Mouse (Mus musculus): ENCODE measurements around the gene Mrpl14.

- TF ChIP-seq CTCF (IDR thresholded peaks at IDR 0.05; ENCODE audit: low read depth, low read length) (no peak), GATA1 (IDR thresholded peaks at IDR 0.05; ENCODE audit: borderline replicate concordance, low read length) (no peak), TAL1 (conservative IDR thresholded peaks at IDR 0.05; ENCODE audit: low read depth, low read length) (no peak), GATA2 (IDR thresholded peaks at IDR 0.05; ENCODE audit: borderline replicate concordance, low read depth, low read length) (no peak)
Measured at GRCm38 (mm10) chr17:45664608-45665007, 21.5 kb upstream of the Mrpl14 start.
